ENCODE assay signal across 24 mouse cellular contexts in genomic region chr2:35965883-35966513, GRCm38 (mm10). TPM values are rescaled to one million over a fixed set of nuclear protein-coding genes. Genes with fewer than 3 reads are reported as not detected.
"Had no signal": no experiment of that assay in that cellular context is flagged by ENCODE, and none has a peak within 500 bp of the region (broad histone marks: within the 10 kb centered on the region; RNA-seq: fewer than 3 reads in every experiment).

No protein-coding gene starts in this region.

- H3K4me2 ChIP-seq: heart, embryonic 11.5 days; heart, embryonic 13.5 days; heart, embryonic 15.5 days; hindbrain, embryonic 13.5 days; hindbrain, embryonic 15.5 days; limb, embryonic 15.5 days; liver, embryonic 12.5 days had no signal

- H3K27ac ChIP-seq: heart, adult 2 months; heart, embryonic 13.5 days; heart, embryonic 15.5 days; hindbrain, embryonic 13.5 days; hindbrain, embryonic 15.5 days; hindbrain, postnatal 0 days; layer of hippocampus, adult 2 months; left cerebral cortex, adult 2 months; limb, embryonic 15.5 days; liver, embryonic 12.5 days; liver, embryonic 14.5 days had no signal

- H3K36me3 ChIP-seq: heart, embryonic 13.5 days; heart, embryonic 15.5 days; hindbrain, embryonic 13.5 days; hindbrain, embryonic 15.5 days; limb, embryonic 15.5 days; liver, embryonic 12.5 days had no signal

- H3K9me3 ChIP-seq: heart, embryonic 13.5 days; heart, embryonic 15.5 days; hindbrain, embryonic 13.5 days; hindbrain, embryonic 15.5 days; limb, embryonic 15.5 days; liver, embryonic 12.5 days had no signal

- ATAC-seq: hindbrain, postnatal 0 days; intestine, embryonic 16.5 days; liver, embryonic 12.5 days had no signal

- H3K27me3 ChIP-seq: heart, embryonic 13.5 days; heart, embryonic 15.5 days; hindbrain, embryonic 13.5 days; hindbrain, embryonic 15.5 days; limb, embryonic 15.5 days had no signal

- H3K4me3 ChIP-seq: heart, adult 2 months; heart, embryonic 13.5 days; heart, embryonic 15.5 days; hindbrain, embryonic 13.5 days; hindbrain, embryonic 15.5 days; layer of hippocampus, adult 2 months; left cerebral cortex, adult 2 months; limb, embryonic 15.5 days; liver, embryonic 12.5 days had no signal

- DNase-seq: gastrocnemius, postnatal 10 days; gastrocnemius, postnatal 36 days; heart, adult 11 months; heart, adult 2 months; heart, postnatal 14 days; heart, postnatal 36 days; kidney, adult 11 months; kidney, adult 8-10 months; kidney, postnatal 10 days; kidney, postnatal 25 days; kidney, postnatal 4 days had no signal

- H3K9ac ChIP-seq: heart, embryonic 13.5 days; heart, embryonic 15.5 days; hindbrain, embryonic 13.5 days; hindbrain, embryonic 15.5 days; limb, embryonic 15.5 days; liver, embryonic 12.5 days; liver, embryonic 14.5 days had no signal

- H3K4me1 ChIP-seq: heart, embryonic 15.5 days; liver, embryonic 12.5 days had no signal

RNA-seq across cellular contexts. Expression of gene Ttll11, which starts 13.7 kb away (rescaled TPM):
- total RNA-seq: hematopoietic stem cell, adult 5-6 weeks had no signal
